Mouse (Mus musculus) lung, embryonic 14.5 days (tissue): Measurements from ENCODE around the gene Prkar2b. TPM values are rescaled to one million over a fixed set of nuclear protein-coding genes. Genes with fewer than 3 reads are reported as not detected.

Experiments
- ATAC-seq: fragments of 200-750 bp; cut with Nextera tagmentation; 2 replicates; pipeline ENCODE4 v1.8.0; 2017; ENCODE audit warnings: mild to moderate bottlenecking, moderate TSS enrichment, moderate library complexity; ENCODE audit not compliant: insufficient read depth
- DNase-seq: peaks from one replicate; pipeline ENCODE4 v3.0.0-alpha.2; 2015
- H3K27ac ChIP-seq: fragments of 300-500 bp; sonication (generic); 2 replicates; pipeline ENCODE4 v1.5.1; 2014; ENCODE audit warnings: low read depth, mild to moderate bottlenecking, moderate library complexity
- H3K27me3 ChIP-seq: fragments of 300-500 bp; sonication (generic); 2 replicates; pipeline ENCODE4 v1.6.1; 2014; ENCODE audit warnings: low read length, control low read depth; ENCODE audit not compliant: insufficient read depth
- H3K36me3 ChIP-seq: fragments of 300-500 bp; sonication (generic); 2 replicates; pipeline ENCODE4 v1.6.1; 2014; ENCODE audit warnings: control low read depth; ENCODE audit not compliant: insufficient read depth
- H3K4me1 ChIP-seq: fragments of 300-500 bp; sonication (generic); 2 replicates; pipeline ENCODE4 v1.6.1; 2014; ENCODE audit warnings: antibody characterized with exemption, control low read depth; ENCODE audit not compliant: insufficient read depth
- H3K4me2 ChIP-seq: fragments of 300-500 bp; sonication (generic); 2 replicates; pipeline ENCODE4 v1.6.1; 2014; ENCODE audit warnings: mild to moderate bottlenecking
- H3K4me3 ChIP-seq: fragments of 300-500 bp; sonication (generic); 2 replicates; pipeline ENCODE4 v1.5.1; 2014; ENCODE audit warnings: low read depth, low read length
- H3K9ac ChIP-seq: fragments of 300-500 bp; sonication (generic); 2 replicates; pipeline ENCODE4 v1.6.1; 2014
- H3K9me3 ChIP-seq: fragments of 300-500 bp; sonication (generic); 2 replicates; pipeline ENCODE4 v1.6.1; 2016; ENCODE audit warnings: low read depth, low read length, control low read depth
- CTCF ChIP-seq: IDR thresholded peaks from 2 replicates; pipeline ENCODE4 v1.5.1; 2016; ENCODE audit warnings: antibody characterized with exemption, low read depth
- WGBS: fragments of 180-500 bp; shearing (Covaris S2); extraction: QIAGEN DNeasy Blood & Tissue Kit; methylation state at CpG from one replicate; pipeline ENCODE4 v1.1.7; 2014; 5-methylcytosine and 5-hydroxymethylcytosine counted together
- polyA plus RNA-seq: library from polyadenylated mRNA; unstranded; fragments of >200 nt; fragmentation: Nextera tagmentation; extraction: Ambion mirVana; gene quantifications from 2 replicates; pipeline ENCODE4 v1.2.1, GENCODE M21; 2014

Prkar2b gene
- polyA plus RNA-seq, 1 experiment from 2014 or later: 31.6 TPM

DNA sequence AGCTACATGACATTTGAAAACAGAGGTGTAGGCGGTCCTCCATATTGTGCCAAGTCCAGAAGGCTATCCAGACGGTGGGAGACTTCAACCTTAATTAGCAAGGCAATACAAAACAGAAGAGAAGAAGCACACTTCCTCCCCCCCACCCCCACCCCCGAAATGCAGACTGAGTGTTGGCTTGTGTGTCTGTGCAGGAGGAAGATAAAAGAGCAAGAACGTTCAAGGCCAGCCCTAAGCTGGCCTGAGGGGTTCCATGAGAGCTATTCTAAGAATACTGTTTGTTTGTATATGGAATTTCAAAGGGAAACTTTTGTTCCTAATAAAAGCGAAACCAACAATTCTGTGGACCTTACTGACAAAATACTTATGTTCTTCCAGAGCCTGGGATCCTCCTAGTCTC lies 23.5 kb upstream of the Prkar2b start:
- Histone ChIP-seq H3K36me3 (no peaks in the 10 kb centered on the region), H3K27me3 (no peaks in the 10 kb centered on the region), H3K9ac (no peak overlapping the region), H3K27ac (no peak overlapping the region), H3K4me3 (no peak overlapping the region), H3K9me3 (no peaks in the 10 kb centered on the region), H3K4me2 (no peak overlapping the region), H3K4me1 (no peaks in the 10 kb centered on the region)
- TF ChIP-seq CTCF: no peak
- ATAC-seq (no peak), DNase-seq (no peak)
- 53% methylated on average over 5 of the region's 5 CpGs for WGBS

- H3K4me1 ChIP-seq: no peaks in the 10 kb centered on the region
- no peaks in the 10 kb centered on the region for H3K27me3 ChIP-seq
- WGBS: 74% methylated on average over 9 of the region's 9 CpGs
- no peak overlapping the region for H3K4me3 ChIP-seq
- H3K9ac ChIP-seq: no peak overlapping the region
- H3K4me2 ChIP-seq: no peak overlapping the region
- H3K36me3 ChIP-seq: no peaks in the 10 kb centered on the region
- H3K27ac ChIP-seq: no peak overlapping the region
- ATAC-seq (no peak), DNase-seq (no peak)
- no peak for TF ChIP-seq CTCF
- H3K9me3 ChIP-seq: no peaks in the 10 kb centered on the region
These were observed 19.6 kb upstream of the Prkar2b start for GRCm38 (mm10) chr12:32080692-32081091.

DNA sequence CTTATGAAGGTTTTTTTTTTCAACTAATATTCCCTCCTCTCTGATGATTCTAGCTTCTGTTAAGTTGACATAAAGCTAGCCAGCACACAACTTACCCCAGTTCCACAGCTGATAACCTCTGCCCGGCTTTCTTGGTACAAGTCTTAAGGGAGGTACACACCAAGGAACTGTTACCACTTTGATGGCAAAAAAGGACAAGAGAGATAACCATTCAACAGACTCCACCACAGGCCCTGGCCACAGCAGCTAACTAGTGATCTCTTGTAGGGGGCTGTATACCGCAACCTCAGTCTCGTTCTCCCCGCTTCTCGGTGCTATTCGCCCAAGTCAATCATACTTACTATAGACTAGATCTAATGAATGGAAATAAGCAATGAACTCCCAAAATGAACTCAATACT lies 16.3 kb upstream of the Prkar2b start:
- H3K27ac ChIP-seq: no peak overlapping the region

DNA sequence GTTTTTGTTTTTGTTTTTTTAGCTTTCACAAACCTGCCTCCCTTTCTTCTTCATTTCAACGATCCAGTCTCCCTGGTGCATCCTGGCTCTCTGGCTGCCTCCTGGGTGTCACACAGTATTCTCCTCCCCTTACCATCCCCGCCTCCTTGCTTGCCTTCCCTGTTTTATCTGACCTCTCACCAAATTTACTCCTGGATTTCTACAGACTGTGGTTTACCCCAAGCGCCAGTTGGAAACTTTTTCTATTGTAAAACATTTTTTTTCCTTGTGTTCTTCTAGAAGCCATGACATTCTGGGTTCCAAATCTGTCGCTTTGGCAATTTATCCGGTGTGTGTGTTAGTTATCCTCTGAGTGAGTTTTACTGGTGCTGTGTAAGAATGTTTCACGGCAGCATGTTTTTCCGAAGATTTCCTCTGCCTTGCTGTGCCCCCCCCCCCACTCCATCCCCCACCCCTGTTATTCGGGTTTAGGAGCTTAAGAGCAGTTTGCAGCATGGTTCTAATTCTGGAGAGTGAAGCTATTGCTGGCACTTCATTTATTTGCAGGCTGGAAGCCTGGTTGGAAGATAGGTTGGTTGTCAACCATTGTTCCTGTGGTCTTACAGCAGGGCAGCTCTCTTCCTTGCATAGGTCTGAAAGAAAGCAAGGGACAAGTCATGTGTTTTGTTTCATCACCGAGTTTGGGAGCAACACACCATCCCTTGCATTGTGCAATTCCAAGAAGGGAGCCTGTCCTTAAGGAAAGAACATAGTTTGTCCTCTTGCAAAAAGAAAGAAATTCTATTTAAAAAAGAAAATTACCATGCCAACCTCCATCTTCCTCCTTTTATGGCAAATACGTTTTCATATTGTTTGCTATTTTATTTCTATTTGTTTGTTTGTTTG lies 15.0 kb upstream of the Prkar2b start:
- no peak overlapping the region for H3K4me2 ChIP-seq
- ATAC-seq (no peak), DNase-seq (no peak)
- H3K4me3 ChIP-seq: no peak overlapping the region
- H3K9ac ChIP-seq: no peak overlapping the region
- no peaks in the 10 kb centered on the region for H3K36me3 ChIP-seq
- WGBS: 59% methylated on average over 10 of the region's 10 CpGs
- no peaks in the 10 kb centered on the region for H3K4me1 ChIP-seq
- no peaks in the 10 kb centered on the region for H3K27me3 ChIP-seq
- no peak overlapping the region for H3K27ac ChIP-seq
- no peaks in the 10 kb centered on the region for H3K9me3 ChIP-seq
- no peak for TF ChIP-seq CTCF

More for the DNA sequence above, 16.3 kb upstream of the Prkar2b start:
- ATAC-seq: no peak
- Histone ChIP-seq H3K4me3 (no peak overlapping the region), H3K36me3 (no peaks in the 10 kb centered on the region), H3K27me3 (no peaks in the 10 kb centered on the region), H3K9ac (no peak overlapping the region), H3K4me1 (no peaks in the 10 kb centered on the region), H3K9me3 (no peaks in the 10 kb centered on the region), H3K4me2 (no peak overlapping the region)
- TF ChIP-seq CTCF: no peak
- DNase-seq: no peak
- WGBS: 92% methylated on average over 6 of the region's 6 CpGs

- no peak overlapping the region for H3K4me2 ChIP-seq
- TF ChIP-seq CTCF: no peak
- H3K4me3 ChIP-seq: no peak overlapping the region
- WGBS: 70% methylated on average over 6 of the region's 6 CpGs
- no peaks in the 10 kb centered on the region for H3K4me1 ChIP-seq
- ATAC-seq: no peak
- no peaks in the 10 kb centered on the region for H3K27me3 ChIP-seq
- no peaks in the 10 kb centered on the region for H3K36me3 ChIP-seq
- no peak overlapping the region for H3K9ac ChIP-seq
- no peak for DNase-seq
- H3K27ac ChIP-seq: no peak overlapping the region
- no peaks in the 10 kb centered on the region for H3K9me3 ChIP-seq
These were observed 13.2 kb upstream of the Prkar2b start for GRCm38 (mm10) chr12:32074271-32074670.

GRCm38 (mm10) chr12:32066004-32066403 lies 4.9 kb upstream of the Prkar2b start:
- H3K27ac ChIP-seq: no peak overlapping the region
- no peaks in the 10 kb centered on the region for H3K4me1 ChIP-seq
- no peak for ATAC-seq
- H3K36me3 ChIP-seq: no peaks in the 10 kb centered on the region
- TF ChIP-seq CTCF: no peak
- 47% methylated on average over 5 of the region's 5 CpGs for WGBS
- no peak for DNase-seq
- H3K27me3 ChIP-seq: no peaks in the 10 kb centered on the region
- no peak overlapping the region for H3K9ac ChIP-seq
- no peak overlapping the region for H3K4me3 ChIP-seq
- H3K4me2 ChIP-seq: no peak overlapping the region
- no peaks in the 10 kb centered on the region for H3K9me3 ChIP-seq

GRCm38 (mm10) chr12:32060247-32061089 lies 628 bp downstream of the Prkar2b start:
- Histone ChIP-seq H3K36me3 (no peaks in the 10 kb centered on the region), H3K4me2 (peak overlapping the region; percentile 77), H3K27ac (peak overlapping the region; percentile 93), H3K4me1 (no peaks in the 10 kb centered on the region), H3K27me3 (no peaks in the 10 kb centered on the region), H3K9ac (peak overlapping the region; percentile 84), H3K4me3 (peak overlapping the region; percentile 83), H3K9me3 (no peaks in the 10 kb centered on the region)
- TF ChIP-seq CTCF: no peak
- under 1% methylated on average over 65 of the region's 66 CpGs for WGBS
- peak; percentile 86 for ATAC-seq
- peak; percentile 70 for DNase-seq
